Comparison of ENCODE assay signal across 8 mouse cellular contexts in the genomic region with DNA sequence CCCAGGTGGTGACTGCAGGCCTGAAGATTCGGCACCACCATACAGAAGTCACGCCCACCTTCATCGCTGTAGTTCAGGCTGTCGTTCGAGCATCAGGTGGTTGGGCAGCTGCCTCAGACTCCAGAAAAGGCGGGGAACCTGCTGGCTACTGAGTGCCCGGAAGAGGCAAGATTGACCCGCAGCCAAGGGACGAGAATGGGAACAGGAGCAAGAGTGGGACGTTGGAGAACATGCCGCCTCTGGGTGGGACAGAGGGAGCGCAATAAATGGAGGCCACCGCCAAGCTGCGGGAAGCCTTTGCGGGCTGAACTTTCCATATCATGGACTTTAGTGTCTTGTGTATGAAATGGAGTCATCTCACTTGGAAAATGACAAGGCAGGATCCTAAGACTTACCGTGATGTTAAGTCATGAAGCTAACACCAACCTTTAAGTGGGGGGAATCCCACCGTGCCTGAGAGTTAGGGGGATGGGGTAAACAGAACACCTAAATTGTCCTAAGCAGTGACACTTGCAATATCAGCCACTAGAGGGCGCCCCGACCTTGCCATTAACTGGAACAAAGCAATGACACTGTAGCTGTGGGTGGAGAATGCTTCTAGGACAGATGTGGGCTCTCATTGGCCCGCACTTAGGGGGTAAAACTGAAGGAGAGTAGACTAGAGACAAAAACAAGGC. TPM values are rescaled to one million over a fixed set of nuclear protein-coding genes. Genes with fewer than 3 reads are reported as not detected.
DNase-seq lines count a peak whose midpoint lies in the region; ATAC-seq and TF ChIP-seq lines count a peak whose summit lies in the region.

No protein-coding gene starts in this region.

- H3K4me1 ChIP-seq in forebrain, embryonic 10.5 days: peaks cover 20% of the 10 kb centered on the region
- H3K4me1 ChIP-seq in heart, embryonic 15.5 days (replicated peaks): peaks cover 41% of the 10 kb centered on the region
- peaks cover 18% of the 10 kb centered on the region for H3K4me1 ChIP-seq in liver, embryonic 12.5 days
- no peaks in the 10 kb centered on the region for H3K4me1 ChIP-seq in neural tube, embryonic 11.5 days (ENCODE audit: control insufficient read depth, insufficient read depth, low read length)
- H3K4me1 ChIP-seq in stomach, postnatal 0 days (replicated peaks; ENCODE audit: control insufficient read depth, insufficient read depth): 0 out of 2 replicates have a peak, but pooled peaks cover 2% of the 10 kb centered on the region

- WGBS in forebrain, embryonic 10.5 days: 26% methylated on average over 20 of the region's 20 CpGs
- WGBS in heart, embryonic 15.5 days: 18% methylated on average over 20 of the region's 20 CpGs
- 22% methylated on average over 20 of the region's 20 CpGs for WGBS in liver, embryonic 12.5 days (ENCODE audit: insufficient replicate concordance)
- 23% methylated on average over 20 of the region's 20 CpGs for WGBS in neural tube, embryonic 11.5 days
- WGBS in stomach, postnatal 0 days: 17% methylated on average over 20 of the region's 20 CpGs

- H3K27ac ChIP-seq in forebrain, embryonic 10.5 days: peak overlapping the region; percentile 36; the same call in 1 of the 2 replicates
- no peak overlapping the region for H3K27ac ChIP-seq in heart, embryonic 15.5 days
- H3K27ac ChIP-seq in liver, embryonic 12.5 days: no peak overlapping the region
- no peak overlapping the region for H3K27ac ChIP-seq in neural tube, embryonic 11.5 days (ENCODE audit: low read depth, low read length)
- H3K27ac ChIP-seq in stomach, postnatal 0 days (replicated peaks): no peak overlapping the region; the same call in 1 of the 2 replicates

- peak; percentile 88 for ATAC-seq in CD4-positive, CD25-positive, alpha-beta regulatory T cell, adult 4 months
- ATAC-seq in heart, embryonic 15.5 days (replicated peaks; ENCODE audit: insufficient number of reproducible peaks, insufficient read depth, low FRiP score, low read depth): 0 out of 2 replicates have a peak, but pooled peaks have one; percentile 23
- peak; percentile 34; the same call in 1 of the 2 replicates for ATAC-seq in liver, embryonic 12.5 days
- peak; percentile 81 for ATAC-seq in neural tube, embryonic 11.5 days (ENCODE audit: insufficient read depth, low FRiP score, low TSS enrichment)
- peak; percentile 69 for ATAC-seq in stomach, postnatal 0 days (ENCODE audit: low FRiP score, low TSS enrichment)

- H3K9me3 ChIP-seq in forebrain, embryonic 10.5 days: no peaks in the 10 kb centered on the region
- H3K9me3 ChIP-seq in heart, embryonic 15.5 days (replicated peaks): no peaks in the 10 kb centered on the region
- H3K9me3 ChIP-seq in liver, embryonic 12.5 days (replicated peaks): no peaks in the 10 kb centered on the region
- no peaks in the 10 kb centered on the region for H3K9me3 ChIP-seq in neural tube, embryonic 11.5 days (ENCODE audit: control insufficient read depth, low read length)
- no peaks in the 10 kb centered on the region for H3K9me3 ChIP-seq in stomach, postnatal 0 days (ENCODE audit: control insufficient read depth, low read length)

- no peak for TF ChIP-seq EP300 in stomach, postnatal 0 days (optimal IDR thresholded peaks at IDR 0.05)

- peak overlapping the region; percentile 55 for H3K4me2 ChIP-seq in heart, embryonic 15.5 days
- H3K4me2 ChIP-seq in liver, embryonic 12.5 days: peak overlapping the region; percentile 7; the same call in 1 of the 2 replicates
- peak overlapping the region; percentile 17; the same call in 1 of the 2 replicates for H3K4me2 ChIP-seq in neural tube, embryonic 11.5 days (ENCODE audit: low read depth)
- no peak overlapping the region for H3K4me2 ChIP-seq in stomach, postnatal 0 days (replicated peaks; ENCODE audit: low read depth)

- TF ChIP-seq CTCF in stomach, postnatal 0 days (IDR thresholded peaks at IDR 0.05; ENCODE audit: low read depth): peak; percentile 99

- peak; percentile 66 for DNase-seq in c-Kit-negative CD71-positive TER-119-positive erythroid progenitor cells, embryonic 14.5 days (ENCODE audit: low read depth, low spot score)
- DNase-seq in forebrain, embryonic 10.5 days (ENCODE audit: extremely low spot score, low spot score): peak; percentile 91
- DNase-seq in kidney, postnatal 14 days: peak; percentile 88
- peak; percentile 87 for DNase-seq in neural tube, embryonic 11.5 days (ENCODE audit: low spot score)
- DNase-seq in stomach, postnatal 0 days (ENCODE audit: low spot score): peak; percentile 84

- H3K9ac ChIP-seq in heart, embryonic 15.5 days: peak overlapping the region; percentile 31; the same call in 1 of the 2 replicates
- no peak overlapping the region for H3K9ac ChIP-seq in liver, embryonic 12.5 days
- H3K9ac ChIP-seq in neural tube, embryonic 11.5 days (ENCODE audit: low read length): no peak overlapping the region
- H3K9ac ChIP-seq in stomach, postnatal 0 days (ENCODE audit: low read length): no peak overlapping the region

- peak overlapping the region; percentile 29 for H3K4me3 ChIP-seq in forebrain, embryonic 10.5 days
- H3K4me3 ChIP-seq in heart, embryonic 15.5 days: peak overlapping the region; percentile 20
- no peak overlapping the region for H3K4me3 ChIP-seq in liver, embryonic 12.5 days
- no peak overlapping the region for H3K4me3 ChIP-seq in neural tube, embryonic 11.5 days (ENCODE audit: low read depth, low read length)
- H3K4me3 ChIP-seq in stomach, postnatal 0 days (ENCODE audit: low read depth, low read length): no peak overlapping the region

- H3K27me3 ChIP-seq in forebrain, embryonic 10.5 days (ENCODE audit: poor library complexity, severe bottlenecking): peaks cover 19% of the 10 kb centered on the region
- H3K27me3 ChIP-seq in heart, embryonic 15.5 days: peaks cover 32% of the 10 kb centered on the region
- peaks cover 16% of the 10 kb centered on the region for H3K27me3 ChIP-seq in liver, embryonic 12.5 days (replicated peaks)
- no peaks in the 10 kb centered on the region for H3K27me3 ChIP-seq in neural tube, embryonic 11.5 days (ENCODE audit: control insufficient read depth, insufficient read depth, low read length)
- no peaks in the 10 kb centered on the region for H3K27me3 ChIP-seq in stomach, postnatal 0 days (ENCODE audit: control insufficient read depth, insufficient read depth, low read length)

- no peaks in the 10 kb centered on the region for H3K36me3 ChIP-seq in forebrain, embryonic 10.5 days (replicated peaks)
- no peaks in the 10 kb centered on the region for H3K36me3 ChIP-seq in heart, embryonic 15.5 days
- no peaks in the 10 kb centered on the region for H3K36me3 ChIP-seq in liver, embryonic 12.5 days
- no peaks in the 10 kb centered on the region for H3K36me3 ChIP-seq in neural tube, embryonic 11.5 days (ENCODE audit: control insufficient read depth, insufficient read depth, low read length)
- no peaks in the 10 kb centered on the region for H3K36me3 ChIP-seq in stomach, postnatal 0 days (ENCODE audit: control insufficient read depth, insufficient read depth, low read length)

RNA-seq across cellular contexts. Expression of gene Ggt5, which starts 3.1 kb away (rescaled TPM):
- under 1 TPM; 0.27 to 0.76 TPM for polyA plus RNA-seq in CD4-positive, CD25-positive, alpha-beta regulatory T cell, adult 4 months (2017; shearing (Covaris generic))
- 0.21 and 0.97 TPM in 2 replicates for polyA plus RNA-seq in forebrain, embryonic 10.5 days (2016; fragmentation: Nextera tagmentation; extraction: Ambion mirVana)
- polyA plus RNA-seq in heart, embryonic 15.5 days (2015; fragmentation: Nextera tagmentation; extraction: Ambion mirVana): 7.5 and 9.5 TPM in 2 replicates
- polyA plus RNA-seq in liver, embryonic 12.5 days (2016; fragmentation: Nextera tagmentation; extraction: Ambion mirVana): 0.21 and 0.41 TPM in 2 replicates
- polyA plus RNA-seq in neural tube, embryonic 11.5 days (2014; fragmentation: Nextera tagmentation; extraction: Ambion mirVana): 0.37 and 0.45 TPM in 2 replicates
- 2.6 and 2.8 TPM in 2 replicates for polyA plus RNA-seq in stomach, postnatal 0 days (2015; fragmentation: Nextera tagmentation; extraction: Ambion mirVana)

RNA-seq across cellular contexts. Expression of gene Ggt1, which starts 24.6 kb away (rescaled TPM):
- 1 to 10 TPM; 2.8 to 4.0 TPM for polyA plus RNA-seq in CD4-positive, CD25-positive, alpha-beta regulatory T cell, adult 4 months (2017; shearing (Covaris generic))
- 1.6 and 2.3 TPM in 2 replicates for polyA plus RNA-seq in forebrain, embryonic 10.5 days (2016; fragmentation: Nextera tagmentation; extraction: Ambion mirVana)
- 0.48 and 0.86 TPM in 2 replicates for polyA plus RNA-seq in heart, embryonic 15.5 days (2015; fragmentation: Nextera tagmentation; extraction: Ambion mirVana)
- 2.6 and 4.7 TPM in 2 replicates for polyA plus RNA-seq in liver, embryonic 12.5 days (2016; fragmentation: Nextera tagmentation; extraction: Ambion mirVana)
- polyA plus RNA-seq in neural tube, embryonic 11.5 days (2014; fragmentation: Nextera tagmentation; extraction: Ambion mirVana): 2.0 and 3.1 TPM in 2 replicates
- 1.9 and 2.1 TPM in 2 replicates for polyA plus RNA-seq in stomach, postnatal 0 days (2015; fragmentation: Nextera tagmentation; extraction: Ambion mirVana)

RNA-seq across cellular contexts. Expression of gene Lrrc75b, which starts 25.9 kb away (rescaled TPM):
- under 1 TPM in 1 of 2 experiments, not detected in 1; 0.40 TPM for polyA plus RNA-seq in CD4-positive, CD25-positive, alpha-beta regulatory T cell, adult 4 months (2017; shearing (Covaris generic))
- polyA plus RNA-seq in forebrain, embryonic 10.5 days (2016; fragmentation: Nextera tagmentation; extraction: Ambion mirVana): 1.1 TPM in 2 replicates
- polyA plus RNA-seq in heart, embryonic 15.5 days (2015; fragmentation: Nextera tagmentation; extraction: Ambion mirVana): 1.7 and 2.2 TPM in 2 replicates
- 0.11 and 0.12 TPM in 2 replicates for polyA plus RNA-seq in liver, embryonic 12.5 days (2016; fragmentation: Nextera tagmentation; extraction: Ambion mirVana)
- polyA plus RNA-seq in neural tube, embryonic 11.5 days (2014; fragmentation: Nextera tagmentation; extraction: Ambion mirVana): 6.1 and 6.6 TPM in 2 replicates
- 0.73 and 0.93 TPM in 2 replicates for polyA plus RNA-seq in stomach, postnatal 0 days (2015; fragmentation: Nextera tagmentation; extraction: Ambion mirVana)

RNA-seq across cellular contexts. Expression of gene Susd2, which starts 57.8 kb away (rescaled TPM):
- 10 to 100 TPM in 1 of 2 experiments, 1 to 10 TPM in 1; 9.2 to 19.4 TPM for polyA plus RNA-seq in CD4-positive, CD25-positive, alpha-beta regulatory T cell, adult 4 months (2017; shearing (Covaris generic))
- polyA plus RNA-seq in forebrain, embryonic 10.5 days (2016; fragmentation: Nextera tagmentation; extraction: Ambion mirVana): 0.99 and 1.0 TPM in 2 replicates
- polyA plus RNA-seq in heart, embryonic 15.5 days (2015; fragmentation: Nextera tagmentation; extraction: Ambion mirVana): 11.0 and 15.7 TPM in 2 replicates
- polyA plus RNA-seq in liver, embryonic 12.5 days (2016; fragmentation: Nextera tagmentation; extraction: Ambion mirVana): 0.69 and 1.1 TPM in 2 replicates
- polyA plus RNA-seq in neural tube, embryonic 11.5 days (2014; fragmentation: Nextera tagmentation; extraction: Ambion mirVana): 1.8 and 2.4 TPM in 2 replicates
- polyA plus RNA-seq in stomach, postnatal 0 days (2015; fragmentation: Nextera tagmentation; extraction: Ambion mirVana): 12.2 and 14.1 TPM in 2 replicates

Comparison
In these comparisons a context has a peak if more than half of its experiments do, and no peak if none do; other contexts are left out.
1. ATAC-seq: peak in every context shown above with its lines; median percentile 88 in CD4-positive, CD25-positive, alpha-beta regulatory T cell, adult 4 months; 81 in neural tube, embryonic 11.5 days; 69 in stomach, postnatal 0 days; 34 in liver, embryonic 12.5 days; 23 in heart, embryonic 15.5 days.
2. H3K4me3 ChIP-seq: peak in forebrain, embryonic 10.5 days (single experiment) and heart, embryonic 15.5 days (single experiment); none in liver, embryonic 12.5 days (single experiment), neural tube, embryonic 11.5 days (single experiment) and stomach, postnatal 0 days (single experiment).
3. Peak in every context shown above with its lines, with median percentiles within 50 percentile points of each other: DNase-seq.